Mouse (Mus musculus) right cerebral cortex, adult 2 months (tissue): ENCODE results near the gene Ninj1.

Source experiments
- DNase-seq, 2 experiments: peaks; one replicate each; pipeline ENCODE4 v3.0.0; 2021 to 2022; ENCODE audit warnings: low spot score in 2 of 2

Ninj1 gene

DNA sequence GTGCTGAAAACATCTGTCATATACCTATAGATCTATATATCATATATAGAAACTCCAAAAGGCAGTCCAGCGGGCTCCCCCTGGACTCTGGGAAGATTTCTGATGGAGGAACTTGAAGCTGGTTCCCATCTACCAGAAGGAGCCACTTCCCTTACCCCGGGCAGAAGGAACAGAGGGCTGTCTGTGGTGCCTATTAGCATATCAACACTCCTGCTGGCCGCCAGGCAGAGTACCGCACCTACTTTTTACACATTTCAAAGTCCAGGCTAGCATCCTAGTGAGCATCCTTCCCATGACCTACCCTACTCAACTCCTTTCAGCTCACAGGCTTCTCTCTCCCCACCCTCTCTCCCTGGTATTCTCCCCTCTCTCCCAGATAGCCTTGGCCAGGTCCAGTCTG lies 38.3 kb downstream of the Ninj1 start:
- no peak for DNase-seq

DNA sequence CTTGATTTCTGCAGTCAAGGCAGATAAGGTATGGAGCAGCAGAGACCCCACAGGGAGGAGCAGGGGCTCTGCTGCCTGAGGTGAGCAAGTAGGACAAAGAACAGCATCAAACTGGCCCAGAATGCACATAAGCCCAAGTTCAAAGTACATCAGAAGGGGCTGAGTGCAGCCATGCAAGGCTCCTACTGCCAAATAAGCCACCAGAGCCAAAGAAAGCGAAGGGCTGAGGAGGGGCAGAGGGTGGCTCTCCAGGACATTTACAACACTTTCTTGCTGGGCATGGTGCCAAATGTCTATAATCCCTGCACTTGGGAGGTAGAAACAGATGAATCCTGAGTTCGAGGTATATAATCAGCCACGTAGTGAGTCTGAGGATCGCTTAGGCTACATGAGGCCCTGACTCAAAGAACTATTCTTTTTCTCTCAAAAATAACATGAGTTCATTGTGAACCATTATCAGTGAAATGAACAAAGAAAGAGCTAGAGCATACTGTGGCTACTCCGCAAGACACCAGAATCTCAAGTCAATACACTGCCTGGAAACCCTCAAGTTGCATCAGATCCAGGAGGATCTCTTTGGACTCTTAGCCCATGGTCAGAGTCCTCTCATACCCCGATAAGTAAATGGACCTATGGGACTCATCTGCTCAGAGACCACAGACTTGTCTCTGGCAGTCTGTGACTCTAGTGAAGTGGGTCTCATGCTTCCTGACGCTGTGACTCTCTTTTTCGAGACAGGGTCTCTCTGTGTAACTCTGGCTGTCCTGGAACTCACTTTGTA lies 46.7 kb downstream of the Ninj1 start:
- no peak for DNase-seq

DNA sequence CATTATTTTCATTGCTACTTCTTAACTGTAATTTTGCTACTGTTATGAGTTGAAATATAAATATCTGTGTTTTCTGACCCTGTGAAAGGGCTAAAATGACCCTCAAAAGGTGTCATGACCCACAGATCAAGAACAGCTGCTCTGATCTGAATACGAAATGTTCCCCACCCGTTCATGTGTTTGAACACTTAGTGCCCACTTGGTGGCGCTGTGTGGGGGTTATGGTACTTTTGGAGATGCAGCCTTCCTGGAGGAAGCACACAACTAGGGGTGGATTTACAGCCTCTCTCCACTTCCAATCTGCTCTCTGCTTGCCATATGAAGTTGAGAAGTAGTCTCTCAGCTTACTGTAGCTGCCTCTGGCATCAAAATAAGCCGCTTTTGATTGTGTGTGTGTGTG lies 47.4 kb downstream of the Ninj1 start:
- no peak for DNase-seq

DNA sequence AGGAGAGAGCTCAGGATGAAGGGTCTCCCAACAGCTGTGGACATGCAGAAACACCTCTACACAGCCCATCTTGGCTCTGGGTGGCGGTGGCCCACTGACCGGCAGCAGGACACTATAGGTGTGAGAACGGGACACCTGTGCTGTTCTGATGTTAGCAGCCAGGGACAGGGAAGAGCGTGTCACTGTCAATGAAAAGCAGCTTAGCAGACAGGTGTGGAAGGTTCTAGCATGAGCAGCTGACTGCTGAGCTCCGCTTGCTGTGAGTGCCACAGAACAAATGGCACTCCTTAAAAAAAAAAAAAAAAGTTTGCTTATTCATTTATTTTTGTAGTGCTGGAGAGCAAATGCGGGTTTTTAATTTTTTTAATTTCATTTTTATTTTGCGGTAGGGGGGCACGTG lies 50.3 kb downstream of the Ninj1 start:
- no peak for DNase-seq

DNA sequence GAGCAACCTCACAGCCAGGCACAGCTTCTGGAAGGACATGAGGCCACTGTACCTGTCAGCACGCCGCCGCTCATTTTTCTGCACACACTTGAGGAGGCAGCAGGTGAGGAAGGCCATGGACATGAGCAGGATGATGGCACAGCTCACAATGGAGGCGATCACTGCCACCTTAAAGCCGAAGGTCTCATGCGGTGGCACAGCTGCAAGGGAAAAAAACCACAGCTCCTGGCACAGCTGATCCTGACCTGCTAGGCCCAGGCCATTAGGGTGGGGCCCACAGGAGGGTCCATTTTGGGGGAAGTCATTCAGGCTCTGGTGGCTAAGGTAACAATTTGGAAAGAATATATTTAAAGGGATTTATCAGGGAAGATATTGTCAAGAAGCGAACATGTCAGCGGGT lies 51.5 kb downstream of the Ninj1 start:
- DNase-seq, result no peak

DNA sequence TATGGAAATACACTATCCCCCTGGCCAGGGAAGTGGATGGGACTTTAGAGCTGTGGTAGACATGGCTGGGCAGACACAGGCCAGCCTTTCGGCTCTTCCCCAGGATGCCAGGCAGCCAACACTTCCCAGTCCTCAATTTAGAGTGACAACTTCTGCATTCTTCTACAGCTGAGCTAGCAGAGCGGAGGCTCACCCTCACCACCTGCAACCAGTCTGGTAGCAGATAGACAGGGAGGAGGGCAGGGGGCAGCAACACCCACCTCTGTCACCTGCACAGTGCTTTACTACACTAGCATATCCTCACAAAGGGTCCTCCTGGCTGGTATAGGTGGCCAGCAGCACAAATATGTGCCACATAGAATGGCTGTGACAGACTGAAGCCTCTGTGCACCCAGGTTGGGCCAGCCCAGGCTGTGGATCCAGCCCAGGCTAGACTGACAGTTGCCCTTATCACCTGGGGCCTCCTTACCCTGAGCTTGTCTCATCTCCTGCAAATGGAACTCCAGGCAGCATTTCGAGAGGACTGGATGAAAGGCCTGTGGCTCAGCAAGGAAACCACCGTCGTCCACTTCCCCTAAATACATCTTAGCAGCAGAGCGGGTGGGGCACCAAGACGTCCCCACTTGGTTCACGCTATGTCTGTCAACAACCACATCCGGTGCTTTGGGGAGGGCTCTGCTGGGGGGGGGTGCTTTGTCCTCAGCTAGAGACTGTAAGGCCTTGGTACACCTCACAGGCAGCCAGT lies 55.2 kb downstream of the Ninj1 start:
- no peak for DNase-seq

DNA sequence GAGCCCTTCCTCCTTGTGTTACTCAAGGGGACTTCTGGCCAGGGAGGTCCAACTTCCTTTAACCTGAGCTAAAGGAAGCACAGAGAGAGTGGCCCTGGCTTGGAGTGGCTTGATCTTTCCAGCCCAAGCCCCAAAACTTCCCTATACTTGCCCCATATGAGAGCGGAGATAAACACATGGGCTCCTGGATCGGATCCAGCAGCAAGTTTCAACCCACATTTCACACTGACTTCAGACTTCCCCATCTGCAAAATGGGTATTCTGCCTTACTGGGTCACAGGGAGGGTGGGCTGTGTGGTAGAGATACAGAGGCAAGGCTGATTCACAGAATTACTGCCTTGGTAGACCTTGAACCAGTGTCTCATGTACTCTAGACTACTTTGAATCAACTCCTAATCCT lies 56.2 kb downstream of the Ninj1 start:
- no peak for DNase-seq

DNA sequence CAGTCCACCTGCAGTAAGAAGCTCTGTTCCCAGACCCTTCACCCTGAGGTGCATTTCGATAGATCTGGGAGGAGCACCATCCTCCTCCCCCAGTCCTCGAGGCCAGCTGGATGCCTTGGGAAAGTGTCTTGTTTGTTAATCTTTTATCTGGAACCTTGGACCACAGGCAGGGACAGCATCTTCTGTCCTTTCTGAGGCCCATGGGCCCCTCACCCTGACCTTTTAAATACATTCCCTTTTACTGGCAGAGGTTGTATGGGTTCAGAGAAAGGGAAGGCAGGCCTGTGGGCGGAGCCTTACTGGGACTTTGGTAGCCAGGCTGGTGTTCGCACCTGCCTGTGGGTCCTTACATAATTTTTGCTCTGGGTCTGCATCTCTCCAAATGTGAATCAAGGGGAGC lies 58.0 kb downstream of the Ninj1 start:
- DNase-seq, result no peak
